Mouse (Mus musculus) cerebellum, adult 9-10 months (tissue): ENCODE measurements around the gene Ttc9c.
"Not testable (repeated sequence)": the region's sequence is repeated elsewhere in the genome, so short reads cannot be mapped to it uniquely, and the experiment has no call there.

Experiments
- DNase-seq: peaks from one replicate; pipeline ENCODE4 v3.0.0; 2022

Ttc9c gene

DNA sequence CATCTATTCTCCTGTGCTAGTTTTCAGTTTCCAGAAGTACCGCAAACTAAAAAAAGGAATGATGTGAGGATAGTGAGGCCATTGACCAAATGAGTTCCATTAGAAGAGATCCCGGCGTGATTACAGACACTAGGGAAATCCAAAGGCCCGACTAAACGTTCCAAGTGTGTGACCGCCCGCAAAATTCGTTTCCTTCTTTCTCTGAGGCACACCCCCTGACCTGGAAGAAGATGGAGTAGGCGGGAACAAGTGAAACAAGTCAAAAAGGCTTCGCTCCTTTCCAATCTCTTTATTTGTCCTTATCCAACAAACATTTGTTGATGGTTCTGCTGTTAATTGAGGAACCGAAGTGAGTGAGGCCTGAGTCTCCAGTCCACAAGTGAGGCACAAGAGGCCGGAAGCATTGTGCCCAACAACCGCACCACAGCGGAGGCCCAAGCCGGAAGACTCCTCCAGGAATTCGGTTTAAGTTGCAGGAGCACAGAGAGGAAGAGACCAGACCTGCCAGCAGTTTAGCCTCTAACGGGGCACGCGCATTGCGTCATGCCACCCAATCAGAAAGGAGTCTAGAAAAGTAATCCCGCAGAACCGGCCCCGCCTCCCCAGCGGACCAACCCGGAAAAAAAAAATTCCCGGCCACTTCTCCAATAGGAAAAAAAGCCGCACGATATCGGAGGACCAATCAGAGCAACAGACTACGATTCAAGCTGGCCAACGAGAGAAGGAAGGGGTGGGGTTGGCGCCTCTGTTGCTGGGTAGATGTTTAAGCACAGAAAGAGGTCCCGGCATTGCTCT lies at the start of gene Ttc9c:
Ttc9c (minus strand) TSS at position 533 of the 795 bp plus-strand sequence.
- DNase-seq, result peak; percentile 99

GRCm38 (mm10) chr19:8864265-8864664 lies 45.1 kb upstream of the Ttc9c start:
- DNase-seq, result no peak

DNA sequence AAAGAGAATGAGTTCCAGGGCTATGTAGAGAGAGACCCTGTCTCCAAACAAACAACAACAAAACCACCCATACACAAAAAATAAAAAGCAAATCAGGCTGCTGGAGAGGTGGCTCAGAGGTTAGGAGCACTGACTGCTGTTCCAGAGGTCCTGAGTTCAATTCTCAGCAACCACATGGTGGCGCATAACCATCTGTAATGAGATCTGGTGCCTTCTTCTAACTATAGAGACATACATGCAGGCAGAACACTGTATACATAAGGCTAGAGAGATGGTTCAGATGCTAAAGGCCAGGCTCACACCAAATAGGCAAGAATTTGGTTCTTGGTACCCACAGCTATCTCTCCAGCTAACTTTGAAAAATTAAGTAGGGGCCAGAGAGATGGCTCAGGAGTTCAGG lies 39.9 kb upstream of the Ttc9c start:
- DNase-seq, result no peak

GRCm38 (mm10) chr19:8857689-8858088 lies 38.6 kb upstream of the Ttc9c start:
- peak; percentile 27 for DNase-seq

- no peak for DNase-seq
Observed at GRCm38 (mm10) chr19:8853117-8853516, 34.0 kb upstream of the Ttc9c start.

GRCm38 (mm10) chr19:8852236-8852928 lies 33.2 kb upstream of the Ttc9c start:
- DNase-seq, result no peak

GRCm38 (mm10) chr19:8851639-8852038 lies 32.5 kb upstream of the Ttc9c start:
- peak; percentile 10 for DNase-seq

- DNase-seq, result peak; percentile 19
Observed at GRCm38 (mm10) chr19:8850402-8850901, 31.3 kb upstream of the Ttc9c start, which contains the start of gene Lrrn4cl. Gene Lrrn4cl, plus strand, starts transcription at chr19:8850768.

DNA sequence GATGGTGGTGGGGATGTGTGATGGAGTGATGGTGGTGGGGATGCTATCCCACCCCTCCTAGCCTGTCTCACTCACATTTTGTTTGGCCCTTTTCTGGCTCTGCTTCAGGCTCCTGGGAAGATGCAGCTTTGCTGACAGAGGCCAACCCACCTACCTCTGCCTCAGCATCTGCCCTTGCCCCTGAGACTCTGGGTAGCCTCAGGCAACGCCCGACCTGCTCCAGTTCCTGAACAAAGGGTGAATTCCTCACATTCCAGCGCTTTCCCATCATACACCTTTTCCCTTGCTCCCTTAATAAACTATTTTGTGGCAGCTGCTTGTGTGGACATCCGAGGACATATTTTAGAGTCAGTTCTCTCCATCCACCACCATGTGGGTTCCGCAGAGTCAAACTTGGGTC lies 29.2 kb upstream of the Ttc9c start:
- no peak for DNase-seq

GRCm38 (mm10) chr19:8844371-8845129 lies 25.4 kb upstream of the Ttc9c start:
- DNase-seq, result peak; percentile 85

DNA sequence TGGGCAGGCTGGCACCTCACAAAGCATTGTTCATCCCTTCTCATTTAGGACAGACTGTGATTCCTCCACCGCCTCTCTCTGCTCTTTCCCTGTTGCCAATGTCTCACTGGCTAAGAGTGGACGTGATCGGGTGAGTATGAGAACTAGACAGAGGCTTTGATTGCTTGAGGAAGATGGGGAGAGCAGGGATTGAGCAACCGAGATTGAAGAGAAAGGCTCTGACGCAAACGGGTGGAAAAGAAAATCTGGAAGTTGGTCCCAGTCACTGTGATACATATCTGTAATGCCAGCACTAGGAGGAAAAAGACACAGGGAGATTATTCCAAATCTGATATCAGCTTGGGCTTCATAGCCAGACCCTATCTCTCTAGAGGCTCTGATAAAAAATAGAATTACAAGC lies 23.8 kb upstream of the Ttc9c start:
- DNase-seq, result no peak

GRCm38 (mm10) chr19:8841012-8841411 lies 21.9 kb upstream of the Ttc9c start:
- peak; percentile 66 for DNase-seq

DNA sequence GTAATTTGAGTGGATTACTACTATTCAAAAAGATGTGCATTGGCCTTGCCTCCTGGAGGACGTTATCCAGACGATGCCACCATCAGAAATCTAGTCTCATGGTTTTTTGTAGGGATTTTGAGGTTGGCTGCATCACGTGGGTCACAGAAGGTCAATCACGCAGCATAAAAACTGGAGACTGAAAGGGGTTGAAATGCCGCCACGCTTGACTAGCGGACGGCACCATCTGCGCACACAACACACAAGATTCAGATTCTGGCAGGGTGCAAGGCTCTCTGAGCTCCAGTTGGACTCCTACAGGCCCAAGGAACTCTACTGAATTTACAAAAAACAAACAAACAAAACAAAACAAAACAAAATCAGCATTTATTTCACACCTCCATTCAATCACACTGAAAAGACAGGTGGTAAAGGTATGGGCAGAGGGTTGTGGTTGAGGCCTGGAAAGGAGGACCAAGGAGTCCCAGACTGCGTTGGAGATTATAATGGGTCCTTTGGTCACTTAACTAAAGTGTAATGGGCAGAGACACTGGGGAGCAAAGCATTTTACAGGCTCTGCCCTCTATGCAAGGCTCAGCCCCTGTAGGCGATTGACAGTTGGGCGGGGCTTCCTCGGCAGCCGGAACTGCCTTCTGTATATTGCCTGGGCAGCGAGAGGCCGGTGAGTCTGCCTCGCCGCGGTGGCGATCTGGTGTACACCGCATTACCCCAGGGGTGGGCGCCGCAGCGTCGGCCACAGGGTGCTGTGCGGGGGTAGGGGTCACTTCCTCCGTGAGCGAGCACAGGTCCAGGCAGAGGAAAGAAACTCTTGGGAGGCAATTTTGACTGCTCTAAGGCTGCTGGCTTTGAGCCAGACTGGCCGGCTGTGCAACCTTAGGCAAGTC lies 21.0 kb upstream of the Ttc9c start:
- peak; percentile 87 for DNase-seq

GRCm38 (mm10) chr19:8839103-8839907 lies 20.2 kb upstream of the Ttc9c start, which contains the start of gene Gng3:
Gene Gng3, minus strand, starts transcription at chr19:8839194.
- DNase-seq, result peak; percentile 94

- peak; percentile 76 for DNase-seq
Observed at GRCm38 (mm10) chr19:8838041-8838730, 19.1 kb upstream of the Ttc9c start.

DNA sequence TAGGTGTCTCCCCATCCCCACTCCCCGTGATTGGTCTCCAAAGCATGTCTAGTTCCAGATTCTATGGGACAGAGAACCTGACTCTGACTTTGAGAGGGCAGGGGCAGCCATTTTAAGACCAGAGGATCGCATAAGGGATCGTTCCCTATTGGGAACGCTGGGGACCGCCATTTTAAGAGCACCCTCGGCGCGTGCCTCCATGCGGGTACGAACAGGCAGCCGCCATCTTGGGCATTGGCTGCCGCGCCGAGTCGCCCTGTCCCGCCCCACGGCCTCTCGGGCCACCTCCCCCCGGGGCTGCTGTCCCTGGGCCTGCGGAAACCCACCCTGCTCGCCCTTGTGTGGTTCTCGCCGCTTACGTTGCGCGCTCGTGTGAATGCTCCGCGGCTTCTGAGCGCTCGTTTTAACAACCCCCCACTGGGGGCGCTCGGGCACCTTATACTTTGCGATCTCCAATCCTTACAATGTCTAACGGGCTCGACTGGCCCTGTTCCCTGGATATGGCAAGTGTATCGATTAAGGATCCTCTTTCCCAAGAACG lies 18.2 kb upstream of the Ttc9c start, which contains the start of gene Bscl2:
Bscl2 (plus strand) TSS at position 217 of the 541 bp plus-strand sequence.
- peak; percentile 91 for DNase-seq

GRCm38 (mm10) chr19:8836327-8836726 lies 17.2 kb upstream of the Ttc9c start:
- not testable (repeated sequence) for DNase-seq

GRCm38 (mm10) chr19:8832971-8833370 lies 13.8 kb upstream of the Ttc9c start:
- DNase-seq, result no peak

- DNase-seq, result no peak
Observed at GRCm38 (mm10) chr19:8831262-8831661, 12.1 kb upstream of the Ttc9c start.

- no peak for DNase-seq
Observed at GRCm38 (mm10) chr19:8830664-8831063, 11.5 kb upstream of the Ttc9c start.
